Mouse (Mus musculus): ENCODE measurements around the gene Arl5c.

Gene Arl5c

DNA sequence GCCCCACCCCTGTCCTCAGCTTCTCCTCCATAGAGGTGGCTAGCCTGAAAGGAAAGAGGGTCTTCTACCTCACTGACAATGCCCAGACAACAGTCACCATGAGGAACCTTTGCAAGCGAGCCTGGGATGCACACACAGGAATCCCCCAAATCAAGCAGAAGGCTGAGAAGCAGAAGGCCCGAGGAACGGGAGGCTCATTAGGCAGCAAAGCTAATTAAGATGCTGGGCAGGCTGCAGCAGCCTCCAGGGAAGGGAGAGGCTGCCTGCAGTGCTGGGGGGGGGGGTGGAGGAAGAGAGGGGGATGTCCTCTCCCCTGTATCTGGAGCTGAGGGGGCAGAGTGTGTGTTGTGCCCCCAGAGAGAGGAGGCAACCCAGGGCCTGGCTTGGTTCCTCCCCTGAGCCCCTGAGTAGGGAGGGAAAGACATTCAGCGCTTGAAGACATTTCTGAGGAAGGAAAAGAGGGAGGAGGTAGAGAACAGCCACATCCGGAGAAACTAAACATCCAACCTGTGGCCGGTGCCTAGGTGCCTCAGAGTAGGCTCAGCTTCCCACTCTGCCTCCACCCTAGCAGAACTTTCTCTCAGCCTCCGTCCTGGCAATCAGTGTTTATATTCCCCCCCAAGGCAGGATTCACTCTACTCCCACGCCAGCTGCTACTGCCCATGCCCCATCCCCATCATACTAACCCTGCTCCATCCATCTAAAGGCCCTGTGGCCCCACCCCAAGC is 24.1 kb upstream of the Arl5c start:
- DNase-seq (ENCODE audit: low read depth, low spot score), result peak; percentile 53

GRCm38 (mm10) chr11:98018858-98019641 is 23.1 kb upstream of the Arl5c start:
- DNase-seq (ENCODE audit: low read depth, low spot score), result peak; percentile 81

GRCm38 (mm10) chr11:98018222-98018621 is 22.2 kb upstream of the Arl5c start:
- DNase-seq (ENCODE audit: low read depth, low spot score), result no peak

DNA sequence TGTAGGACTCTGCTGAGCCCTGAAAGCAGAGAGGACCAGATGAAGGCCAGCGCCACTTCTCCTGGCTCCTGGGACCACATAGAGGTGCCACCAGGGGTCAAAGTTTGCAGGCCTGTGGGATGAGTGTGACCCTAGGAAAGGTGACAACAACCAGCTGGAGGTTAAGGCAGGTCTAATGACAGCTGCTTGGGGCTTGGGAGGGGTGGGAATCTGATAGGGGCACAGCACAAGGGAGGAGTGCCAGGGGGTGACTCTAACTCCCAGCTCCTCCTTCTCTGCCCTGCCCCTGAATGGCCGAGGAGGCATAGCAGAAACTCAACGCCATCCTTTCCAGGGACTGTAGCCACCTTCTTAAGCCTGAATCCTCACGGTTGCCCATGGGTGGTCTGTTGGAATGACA is 20.8 kb upstream of the Arl5c start:
- DNase-seq (ENCODE audit: low read depth, low spot score), result no peak

GRCm38 (mm10) chr11:98016177-98016576 is 20.2 kb upstream of the Arl5c start:
- no peak for DNase-seq (ENCODE audit: low read depth, low spot score)

DNA sequence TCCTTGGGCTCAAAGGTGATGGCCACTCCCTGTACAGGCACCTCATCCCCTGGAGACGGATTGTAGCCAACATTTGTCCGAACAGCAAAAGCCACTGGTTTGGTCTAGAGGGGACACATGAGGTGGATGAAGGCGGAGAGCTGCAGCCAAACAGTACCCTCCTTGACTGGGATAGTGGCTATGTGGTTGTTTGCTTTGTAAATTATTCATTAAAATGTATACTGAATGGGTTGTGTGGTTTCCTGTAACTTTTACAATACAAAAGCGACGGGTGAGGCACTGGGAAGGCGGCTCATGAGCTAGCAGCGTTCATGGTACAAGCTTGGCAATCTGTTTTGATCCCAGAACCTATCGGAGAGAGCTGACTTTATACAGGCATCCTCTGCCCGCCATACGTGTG is 16.9 kb upstream of the Arl5c start:
- no peak for DNase-seq (ENCODE audit: low read depth, low spot score)

DNA sequence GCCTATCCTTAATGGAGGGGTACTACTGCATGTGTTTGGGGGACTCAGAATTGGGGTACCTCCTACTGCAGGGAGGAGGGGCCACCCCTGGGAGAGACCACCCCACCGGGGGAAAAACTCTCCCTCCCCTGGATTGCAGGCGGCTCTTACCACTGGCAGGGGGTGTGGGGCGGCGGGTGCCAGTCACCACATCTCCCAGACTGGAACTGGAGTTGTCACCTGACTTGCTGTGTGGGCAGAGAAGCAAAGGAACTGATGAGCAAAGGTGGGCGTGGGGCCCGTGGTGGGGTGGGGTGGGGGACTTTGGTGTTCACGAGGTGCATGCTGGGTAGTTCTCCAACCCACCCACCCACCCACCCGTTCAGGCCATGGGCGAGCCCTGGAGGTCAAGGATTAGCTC is 15.7 kb upstream of the Arl5c start:
- no peak for DNase-seq (ENCODE audit: low read depth, low spot score)

DNA sequence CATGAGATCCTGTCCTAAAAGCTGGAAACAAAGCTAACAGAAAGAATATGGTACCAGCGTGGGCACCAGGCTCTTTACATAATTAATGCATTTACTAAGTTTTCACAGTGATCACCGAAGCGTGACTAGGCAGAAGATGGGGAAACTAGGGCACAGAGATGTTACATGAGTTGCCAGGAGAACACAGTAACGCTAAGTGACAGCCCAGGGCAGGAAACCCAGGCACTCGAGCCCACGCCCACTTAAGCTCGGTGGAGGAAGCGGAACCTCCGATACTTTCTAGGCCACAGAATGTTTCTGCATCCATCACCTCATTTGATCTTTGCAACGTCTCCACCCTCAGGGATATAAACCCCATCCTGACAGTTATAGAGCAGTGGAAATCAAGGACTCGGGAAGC is 12.1 kb upstream of the Arl5c start:
- peak; percentile 60 for DNase-seq (ENCODE audit: low read depth, low spot score)

- DNase-seq (ENCODE audit: low read depth, low spot score), result no peak
Observed at GRCm38 (mm10) chr11:98005686-98006085, 9.7 kb upstream of the Arl5c start.

DNA sequence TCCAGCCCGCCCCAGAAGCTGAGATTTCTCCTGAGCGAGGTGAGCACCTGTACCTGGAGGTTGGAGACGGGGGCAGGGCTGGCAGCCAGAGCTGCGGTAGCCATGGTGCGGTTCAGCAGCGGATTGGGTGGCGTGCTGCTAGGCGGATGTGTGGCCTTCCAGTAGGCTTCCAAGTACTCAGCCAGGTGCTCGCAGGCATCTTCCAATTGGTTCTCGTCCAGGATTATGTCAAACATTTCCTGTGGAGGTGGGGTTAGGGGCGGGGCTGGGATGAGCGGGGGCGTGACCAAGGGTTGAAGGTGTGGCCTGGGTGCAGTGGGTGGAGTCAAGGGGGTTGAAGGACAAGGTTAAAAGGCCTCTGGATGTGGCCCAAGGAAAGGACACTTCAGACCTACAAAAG is 9.1 kb upstream of the Arl5c start:
- no peak for DNase-seq (ENCODE audit: low read depth, low spot score)

DNA sequence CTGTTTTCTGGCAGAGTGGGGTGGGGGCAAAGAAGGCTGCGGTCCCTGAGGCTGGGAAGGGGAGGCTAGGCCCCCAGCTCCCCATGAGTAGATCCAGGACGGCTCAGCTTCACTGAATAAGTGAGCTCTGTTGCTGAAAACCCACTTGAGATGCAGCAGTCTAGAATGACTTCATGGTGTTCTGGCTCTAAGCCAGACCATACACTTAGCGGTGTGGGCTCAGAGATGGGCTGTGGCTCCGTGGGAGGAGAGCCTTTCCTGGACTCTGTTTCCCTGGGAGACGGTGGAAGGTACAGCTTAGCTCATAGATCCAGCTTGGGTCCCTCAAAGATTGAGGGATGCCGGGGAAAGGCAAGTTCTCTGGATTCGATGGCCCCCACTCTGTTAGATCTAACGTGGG is 8.2 kb upstream of the Arl5c start:
- no peak for DNase-seq (ENCODE audit: low read depth, low spot score)

- DNase-seq (ENCODE audit: low read depth, low spot score), result peak; percentile 71
Observed at GRCm38 (mm10) chr11:98003171-98003671, 7.2 kb upstream of the Arl5c start.

DNA sequence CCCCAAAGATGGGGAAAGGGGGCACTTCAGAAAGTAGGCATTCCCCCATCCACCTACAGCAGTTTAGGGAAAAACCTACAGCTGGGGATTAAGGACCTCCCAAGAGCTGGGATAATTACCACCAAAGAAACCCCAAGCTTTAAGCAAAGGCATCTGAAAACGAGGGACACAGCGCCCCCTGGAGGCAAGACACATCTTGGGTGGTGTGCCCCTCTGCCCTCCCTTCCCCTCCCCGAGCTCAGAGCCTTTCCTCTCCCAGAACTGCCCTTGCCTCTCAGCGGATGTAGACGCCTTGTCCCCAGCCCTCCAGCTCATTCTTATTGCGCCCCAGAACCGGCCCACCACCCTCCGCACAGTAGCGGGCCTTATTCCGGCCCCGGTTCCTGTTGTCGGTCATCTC is 6.6 kb upstream of the Arl5c start:
- peak; percentile 95 for DNase-seq (ENCODE audit: low read depth, low spot score)

DNA sequence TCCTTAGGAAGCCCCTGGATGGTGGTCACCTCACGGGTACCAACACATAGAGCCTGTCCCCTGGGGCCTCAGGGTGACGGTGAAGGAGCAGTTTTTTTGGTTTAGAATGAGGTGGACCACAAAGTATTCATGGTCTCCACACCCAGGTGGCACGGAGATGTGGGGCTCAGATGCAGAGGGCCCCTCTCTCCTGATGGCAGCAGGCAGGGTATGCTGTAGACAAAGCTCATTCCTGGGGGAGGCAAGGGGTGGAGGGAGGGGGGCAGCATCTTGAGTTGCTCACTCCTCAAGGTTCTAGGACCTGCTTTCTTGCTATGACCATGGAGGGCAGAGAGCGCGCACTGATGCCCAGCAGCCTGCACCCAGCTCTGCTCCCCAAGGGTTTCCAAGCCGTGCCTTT is 6.0 kb upstream of the Arl5c start:
- no peak for DNase-seq (ENCODE audit: low read depth, low spot score)

DNA sequence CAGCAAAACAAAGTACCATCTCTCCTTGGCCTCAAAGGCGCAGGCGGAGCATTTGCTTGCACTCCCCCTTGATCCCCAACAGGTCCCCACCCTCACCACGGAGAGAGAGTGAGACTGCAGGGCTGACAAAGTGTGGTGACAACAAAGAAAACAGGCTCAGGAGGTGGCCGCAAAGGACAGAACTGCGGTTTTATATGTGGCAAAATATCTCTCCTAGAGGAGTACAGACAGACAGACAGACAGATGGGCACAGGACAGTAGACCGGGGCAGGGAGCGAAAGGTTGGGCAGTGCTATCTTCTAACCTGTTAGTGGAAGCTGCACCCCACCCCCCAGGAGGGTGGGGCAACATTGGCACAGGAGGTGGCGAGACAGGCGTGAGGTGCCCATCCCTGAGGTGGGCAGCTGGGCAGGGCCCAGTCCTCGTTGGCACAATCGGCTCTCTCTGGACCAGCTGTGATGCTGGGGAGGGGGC is 5.4 kb upstream of the Arl5c start:
- DNase-seq (ENCODE audit: low read depth, low spot score), result peak; percentile 74

- DNase-seq (ENCODE audit: low read depth, low spot score), result peak; percentile 89
Observed at GRCm38 (mm10) chr11:98000378-98001140, 4.6 kb upstream of the Arl5c start.

DNA sequence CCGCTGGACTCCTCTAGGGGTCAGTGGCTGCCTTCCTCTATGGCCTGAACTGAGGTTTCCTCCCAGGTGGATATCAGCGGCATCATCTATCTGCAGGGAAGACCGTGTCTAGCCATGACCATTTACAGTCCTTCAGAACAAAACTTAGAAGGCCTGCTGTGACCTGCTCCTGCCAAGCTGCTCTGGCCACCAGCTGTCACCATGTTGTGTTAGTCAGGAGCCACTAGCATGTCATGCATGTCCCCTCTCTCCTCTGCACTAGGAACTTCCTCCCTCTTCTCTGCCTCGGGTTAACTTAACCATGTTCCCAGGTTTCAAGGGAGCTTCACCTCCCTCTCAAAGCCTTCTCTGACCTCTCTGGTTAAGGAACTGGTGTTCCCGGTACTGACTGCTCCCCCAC is 3.8 kb upstream of the Arl5c start:
- DNase-seq (ENCODE audit: low read depth, low spot score), result no peak

DNA sequence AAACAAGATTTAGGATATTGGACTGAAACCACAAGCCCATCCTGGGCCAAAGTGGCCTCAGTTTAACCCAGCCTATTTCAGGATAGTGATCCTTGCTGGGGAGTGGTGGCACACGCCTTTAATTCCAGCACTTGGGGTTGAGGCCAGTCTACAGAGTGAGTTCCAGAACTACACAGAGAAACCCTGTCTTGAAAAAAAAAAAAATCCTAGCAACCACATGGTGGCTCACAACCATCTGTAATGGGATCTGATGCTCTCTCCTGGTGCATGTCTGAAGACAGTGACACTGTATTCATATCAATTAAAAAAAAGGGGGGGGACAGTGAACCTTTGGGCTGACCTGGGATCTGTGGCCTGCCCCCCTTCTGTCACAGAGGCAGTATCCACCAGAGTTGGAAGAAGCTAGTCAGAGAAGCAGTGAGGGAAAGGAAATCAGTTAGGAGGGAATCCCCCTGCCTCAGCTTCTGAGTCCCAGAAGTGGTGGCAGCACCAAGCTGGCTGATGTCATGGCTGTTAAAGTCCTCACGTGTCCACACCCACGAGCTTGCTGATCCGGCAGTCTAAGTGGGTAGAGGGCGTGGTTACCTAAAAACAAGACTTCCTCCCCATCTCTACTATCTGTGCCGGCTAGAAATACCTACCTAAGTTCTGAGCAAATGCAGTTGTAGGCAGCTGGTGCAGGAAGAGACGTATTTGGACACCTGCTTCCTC is 3.1 kb upstream of the Arl5c start:
- DNase-seq (ENCODE audit: low read depth, low spot score), result peak; percentile 96

DNA sequence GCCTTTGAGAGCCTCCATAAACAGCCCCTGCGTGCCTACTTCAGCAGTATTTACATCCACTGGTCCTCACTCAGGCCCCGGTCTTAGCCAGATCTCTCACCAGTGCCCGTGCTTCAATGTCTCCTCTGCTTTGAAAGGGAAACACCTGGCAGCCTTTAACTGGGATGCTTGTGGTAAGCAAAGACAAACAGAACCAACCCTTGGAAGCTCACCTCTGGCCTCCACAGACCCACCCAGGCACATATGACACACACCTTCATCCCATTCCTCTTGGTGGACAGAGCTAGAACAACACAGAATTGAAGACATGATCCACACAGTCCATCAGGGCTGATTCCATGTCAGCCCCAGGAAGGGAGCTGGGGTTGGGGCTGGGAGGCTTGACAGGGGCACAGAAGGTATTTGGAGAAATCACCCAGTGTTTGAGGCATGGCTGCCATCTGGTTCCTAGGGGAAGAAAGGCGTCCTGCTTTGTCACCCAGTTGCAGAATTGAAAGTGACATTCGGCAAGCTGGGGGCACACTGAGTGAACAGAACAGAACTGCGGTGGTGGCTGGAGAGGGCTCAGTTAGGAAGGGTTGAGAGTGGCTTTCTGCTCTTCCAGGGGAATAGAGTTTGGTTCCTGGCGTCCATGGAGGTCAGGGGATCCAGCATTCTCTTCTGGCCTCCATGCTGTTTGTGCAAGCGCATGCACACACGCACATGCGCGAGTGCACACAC is 2.3 kb upstream of the Arl5c start:
- no peak for DNase-seq (ENCODE audit: low read depth, low spot score)

DNA sequence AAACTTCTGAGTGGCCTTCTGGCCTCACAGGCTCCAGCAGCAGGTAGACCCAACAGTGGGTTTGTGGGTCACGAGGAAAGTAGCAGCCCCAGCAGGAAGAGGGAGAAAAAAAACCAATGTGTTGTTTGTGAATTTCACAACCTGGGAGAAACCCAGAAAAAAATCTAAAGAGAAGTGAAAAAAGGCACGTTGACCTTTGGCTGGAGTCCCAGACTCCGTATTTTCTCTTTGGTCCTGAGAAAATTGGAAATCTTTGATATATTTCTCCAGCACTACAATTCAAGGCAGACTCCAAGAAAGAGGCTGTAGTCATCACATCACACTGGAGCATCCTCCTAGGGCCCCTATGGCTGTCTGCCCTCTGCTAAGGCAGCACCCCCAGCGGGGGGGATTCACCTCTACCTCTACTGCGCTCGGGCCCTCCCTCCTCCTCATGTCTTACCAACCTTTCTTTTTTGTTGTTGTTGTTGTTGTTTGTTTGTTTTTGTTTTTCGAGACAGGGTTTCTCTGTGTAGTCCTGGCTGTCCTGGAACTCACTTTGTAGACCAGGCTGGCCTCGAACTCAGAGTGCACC is 1.5 kb upstream of the Arl5c start:
- DNase-seq (ENCODE audit: low read depth, low spot score), result no peak
